Mouse (Mus musculus): Measurements from ENCODE around the gene Hist1h2ad.
"Not testable (repeated sequence)": the region's sequence is repeated elsewhere in the genome, so short reads cannot be mapped to it uniquely, and the experiment has no call there.

The Hist1h2ad gene

DNA sequence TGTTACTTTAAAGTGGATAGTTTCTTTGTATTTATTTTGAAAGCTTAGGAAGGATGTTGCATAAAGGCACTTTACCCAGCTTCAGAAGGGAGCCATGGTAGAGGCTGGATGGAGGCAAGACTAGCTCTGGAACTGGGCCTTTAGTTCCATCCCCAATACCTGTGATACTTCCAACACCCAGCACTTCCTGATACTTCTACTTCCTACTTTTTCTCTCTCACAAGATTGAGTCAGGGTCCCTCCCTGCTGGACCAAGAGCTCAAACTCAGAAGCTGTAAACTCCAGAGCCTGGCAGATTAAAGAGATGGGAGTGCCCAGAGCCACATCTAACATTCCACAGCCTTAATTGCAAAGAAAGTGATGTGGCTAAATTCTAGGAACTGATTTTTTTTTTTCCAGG, 10.2 kb downstream of the Hist1h2ad start:
- peak; percentile 56 for DNase-seq (ENCODE audit: low spot score)

DNA sequence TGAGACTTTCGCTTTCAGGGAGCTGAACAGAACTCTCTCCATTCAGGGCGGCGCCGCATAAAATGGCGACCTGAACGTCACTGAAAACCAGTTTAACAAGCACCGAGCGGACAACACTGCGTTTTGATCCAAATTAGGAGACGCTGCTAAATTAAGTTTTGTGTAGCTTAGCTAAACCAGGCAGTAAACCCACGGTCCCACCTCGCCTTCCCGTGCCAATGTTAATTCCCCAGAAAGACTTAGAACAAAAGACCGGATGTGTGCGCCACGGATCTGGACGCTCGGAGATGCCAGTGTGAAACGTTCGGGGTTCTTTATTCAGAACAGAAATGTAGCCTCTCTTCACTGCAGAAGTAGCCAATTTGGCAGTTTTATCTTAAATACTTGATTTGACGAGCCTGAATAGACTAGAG, 10.9 kb downstream of the Hist1h2ad start:
- DNase-seq (ENCODE audit: low spot score), result peak; percentile 85

DNA sequence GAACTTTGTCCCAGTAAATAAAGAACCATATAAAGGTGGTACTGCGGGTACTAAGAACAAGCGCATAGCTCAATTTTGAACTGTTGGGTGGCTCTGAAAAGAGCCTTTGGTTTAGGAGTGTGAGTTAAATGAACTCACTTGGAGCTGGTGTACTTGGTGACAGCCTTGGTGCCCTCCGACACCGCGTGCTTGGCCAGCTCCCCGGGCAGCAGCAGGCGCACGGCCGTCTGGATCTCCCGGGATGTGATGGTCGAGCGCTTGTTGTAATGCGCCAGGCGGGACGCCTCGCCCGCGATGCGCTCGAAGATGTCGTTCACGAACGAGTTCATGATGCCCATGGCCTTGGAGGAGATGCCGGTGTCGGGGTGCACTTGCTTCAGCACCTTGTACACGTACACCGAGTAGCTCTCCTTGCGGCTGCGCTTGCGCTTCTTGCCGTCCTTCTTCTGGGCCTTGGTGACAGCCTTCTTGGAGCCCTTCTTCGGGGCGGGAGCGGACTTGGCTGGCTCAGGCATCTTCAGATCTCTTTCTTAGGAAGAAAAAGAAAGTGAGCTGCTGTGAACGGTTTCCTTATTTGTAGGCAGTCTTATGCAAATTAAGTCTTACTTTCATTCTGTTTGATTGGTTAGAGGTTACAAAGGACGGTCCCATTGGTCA, 11.4 kb downstream of the Hist1h2ad start:
- DNase-seq (ENCODE audit: low spot score), result peak; percentile 97

DNA sequence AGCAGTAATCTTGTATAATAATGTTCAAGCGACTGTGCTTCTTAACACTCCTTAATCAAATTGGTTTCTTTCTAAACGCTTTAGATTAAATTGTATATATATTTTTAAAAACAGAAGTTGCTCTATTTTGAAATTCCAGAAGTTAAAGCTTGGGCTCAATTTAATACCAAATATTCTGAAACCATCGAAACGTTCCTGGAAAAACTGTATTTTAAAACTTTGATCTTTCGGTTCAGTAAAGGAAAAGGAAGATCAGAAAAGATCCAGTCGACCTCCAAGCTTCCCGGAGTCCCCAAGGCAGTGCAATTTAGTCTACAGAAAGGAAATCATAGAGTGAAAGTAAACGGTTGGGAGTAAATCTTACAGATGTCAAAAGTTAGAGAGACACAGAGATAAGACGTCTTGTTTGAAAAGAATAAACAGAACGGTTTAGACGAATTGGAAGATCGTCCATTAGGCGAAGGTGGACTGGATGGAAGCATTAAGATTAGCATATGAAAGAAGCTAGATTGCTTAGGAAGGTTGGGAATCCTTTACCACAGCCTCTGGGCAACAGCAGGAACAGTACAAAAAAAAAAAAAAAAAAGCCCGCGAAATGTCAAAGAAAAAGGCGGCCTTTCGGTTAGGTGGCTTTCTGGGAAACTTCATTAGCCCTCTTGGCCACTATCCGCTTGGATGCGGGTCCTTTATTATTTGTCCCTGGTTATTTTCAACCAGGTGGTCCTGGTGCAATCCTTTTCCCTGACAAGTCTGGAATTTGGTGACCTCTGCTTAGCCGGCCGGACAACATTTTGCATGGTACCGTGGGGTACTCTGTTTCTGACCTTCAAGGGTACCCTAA, 12.1 kb downstream of the Hist1h2ad start:
- peak; percentile 63 for DNase-seq (ENCODE audit: low spot score)

DNA sequence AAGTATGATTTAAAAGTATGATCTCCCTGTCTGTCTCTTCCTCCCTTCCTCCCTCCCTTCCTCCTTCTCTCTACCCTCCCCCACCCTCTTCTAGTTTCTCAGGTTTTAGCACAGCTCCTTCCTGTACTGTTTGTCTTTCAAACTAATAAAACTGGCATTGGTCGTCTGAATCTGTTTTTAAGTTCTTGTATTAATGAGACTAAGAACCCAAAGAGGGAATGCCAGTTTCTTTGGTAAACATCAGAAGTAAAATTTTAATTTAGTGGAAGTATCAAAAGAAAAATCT, 12.7 kb downstream of the Hist1h2ad start:
- peak; percentile 69 for DNase-seq (ENCODE audit: low spot score)

DNA sequence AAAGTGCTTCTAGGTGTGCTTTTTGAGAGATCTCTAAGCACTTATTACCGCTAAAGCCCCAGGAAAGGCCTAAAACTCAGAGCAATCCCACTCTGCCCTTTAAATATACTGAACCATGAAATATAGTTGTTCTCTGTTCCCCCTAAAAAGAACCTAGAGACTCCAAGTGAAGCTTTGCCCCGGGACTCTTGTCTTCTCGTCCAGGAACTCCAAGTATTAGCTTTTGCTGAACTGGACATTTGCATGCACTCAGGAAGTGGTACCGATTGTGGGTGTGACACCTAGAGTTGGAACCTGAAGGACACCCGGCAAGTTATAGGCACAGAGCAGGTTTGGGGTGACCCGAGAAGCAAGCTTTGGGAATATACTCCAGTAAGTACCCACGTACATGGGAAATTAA, 17.0 kb downstream of the Hist1h2ad start:
- no peak for DNase-seq (ENCODE audit: low spot score)

DNA sequence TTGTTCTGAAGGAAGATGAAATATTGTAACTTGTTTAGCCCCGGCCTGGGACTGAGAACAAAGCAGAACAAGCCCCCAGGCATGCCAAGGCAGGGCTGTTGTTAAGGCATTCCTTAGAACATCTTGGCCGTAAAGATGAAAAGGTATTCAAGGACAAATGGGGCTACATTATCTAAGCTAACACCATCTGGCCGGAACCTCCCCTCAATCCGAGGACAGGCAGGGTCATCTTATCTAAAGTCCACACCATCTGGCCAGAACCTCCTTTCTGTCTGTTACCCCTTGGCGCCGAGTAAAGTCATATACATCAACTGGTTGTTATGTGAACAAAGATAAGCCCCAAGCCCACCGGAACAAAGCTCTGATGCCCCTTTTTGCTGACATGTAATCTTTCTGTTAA, 17.7 kb downstream of the Hist1h2ad start:
- not testable (repeated sequence) for DNase-seq (ENCODE audit: low spot score)

DNA sequence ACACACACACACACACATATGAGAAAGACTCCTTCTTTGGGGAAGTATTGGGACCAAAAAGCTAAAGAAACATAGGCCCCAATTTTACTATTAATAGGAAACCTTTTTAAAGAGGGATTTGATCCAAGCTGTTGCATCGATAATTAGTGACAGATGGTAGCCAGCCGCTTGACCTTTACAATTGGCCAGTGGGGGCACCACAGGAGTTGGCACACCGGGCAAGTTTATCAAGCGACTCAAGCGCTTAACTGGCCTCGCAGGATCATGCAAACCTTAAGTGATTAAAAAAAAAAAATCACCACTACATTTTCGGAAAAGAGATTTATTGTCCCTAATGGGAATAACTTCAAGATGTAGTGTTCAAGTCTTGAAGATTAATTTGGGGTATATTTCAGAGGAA, 18.4 kb downstream of the Hist1h2ad start:
- no peak for DNase-seq (ENCODE audit: low spot score)

DNA sequence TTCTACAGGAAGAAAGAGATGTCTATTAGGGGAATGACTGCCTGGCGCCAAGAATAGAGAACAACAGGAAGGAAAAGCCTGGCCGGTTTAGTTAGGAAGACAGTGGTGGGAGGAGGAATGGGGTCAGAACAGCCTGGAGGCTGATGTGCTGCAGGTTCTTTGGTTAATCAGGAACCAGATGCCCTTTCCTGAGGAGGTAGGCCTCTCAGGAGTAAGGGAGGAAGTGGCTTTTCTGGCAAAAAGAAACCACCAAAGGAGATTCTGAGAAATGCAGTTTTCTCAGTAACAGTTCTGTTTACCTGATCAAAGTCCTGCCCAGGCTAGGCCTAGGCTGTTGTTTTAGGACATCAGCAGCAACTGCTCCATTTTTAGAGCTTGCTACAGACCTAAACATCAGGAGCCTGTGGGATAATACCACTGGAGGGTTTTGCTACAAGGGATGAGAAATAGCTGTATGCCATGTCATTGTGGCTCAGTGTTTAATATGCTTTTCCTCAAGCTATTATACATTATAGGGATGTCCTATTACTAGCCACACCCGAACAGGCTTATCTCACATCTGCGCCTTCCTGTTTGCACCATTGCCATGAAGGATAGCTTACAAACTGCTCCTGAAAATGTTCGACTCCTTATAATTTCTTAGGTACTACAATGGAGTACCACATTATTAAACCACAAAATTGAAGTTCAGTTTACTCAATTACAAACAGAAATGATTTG, 19.0 kb downstream of the Hist1h2ad start:
- no peak for DNase-seq (ENCODE audit: low spot score)

DNA sequence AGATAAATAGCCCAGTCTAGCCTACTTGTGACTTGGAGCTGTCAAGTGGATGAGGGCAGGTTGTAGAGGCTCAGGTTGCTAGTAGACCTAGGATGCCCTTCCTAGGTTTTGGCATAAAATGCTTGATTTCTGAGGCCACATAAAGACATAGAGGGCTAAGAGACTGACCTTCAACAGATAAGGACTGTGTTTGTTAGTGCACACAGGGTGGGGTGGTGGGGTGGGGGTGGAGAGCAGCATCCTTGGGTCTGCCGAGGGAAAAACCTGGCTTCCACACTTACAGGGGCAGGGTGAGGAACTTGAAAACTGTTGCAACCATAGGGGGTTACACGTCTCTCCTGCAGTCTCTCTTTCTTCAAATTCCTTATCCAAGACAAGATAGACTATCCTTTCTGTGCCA, 21.0 kb downstream of the Hist1h2ad start:
- no peak for DNase-seq (ENCODE audit: low spot score)

DNA sequence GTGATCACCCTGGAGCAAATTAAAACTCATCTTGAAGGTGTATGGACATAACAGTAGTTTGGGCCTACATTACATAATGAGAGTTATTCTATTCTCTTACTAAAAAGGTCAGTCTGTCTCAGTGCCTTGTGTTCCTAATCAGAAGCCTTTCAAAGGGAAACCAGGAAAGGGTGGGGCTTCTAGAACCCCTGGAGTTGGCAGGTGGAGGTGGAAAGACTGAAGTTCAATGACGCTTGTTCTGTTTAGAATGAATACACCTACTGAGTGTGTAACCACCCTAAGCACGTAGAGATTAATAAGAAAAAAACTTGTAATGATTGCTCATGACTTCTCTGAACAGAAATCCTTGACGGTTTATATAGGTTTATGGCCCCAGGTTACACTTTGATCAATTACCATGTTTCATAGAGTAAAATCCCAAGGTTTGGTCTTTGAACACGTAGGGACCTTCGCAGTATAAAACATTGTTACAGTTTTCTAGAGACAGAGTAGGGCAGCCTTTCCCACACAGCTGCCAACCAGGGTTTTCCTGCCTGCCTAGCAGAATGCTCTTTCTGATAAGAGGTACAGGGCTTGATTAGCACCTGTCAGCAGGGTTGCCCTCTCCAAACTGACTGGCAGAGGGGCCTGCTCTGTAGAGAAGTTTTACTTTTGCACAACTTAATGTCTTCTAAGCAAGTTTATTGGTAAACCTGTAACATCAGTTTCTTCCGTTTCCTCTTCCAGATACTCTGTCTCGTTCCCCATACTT, 21.6 kb downstream of the Hist1h2ad start:
- DNase-seq (ENCODE audit: low spot score), result no peak

DNA sequence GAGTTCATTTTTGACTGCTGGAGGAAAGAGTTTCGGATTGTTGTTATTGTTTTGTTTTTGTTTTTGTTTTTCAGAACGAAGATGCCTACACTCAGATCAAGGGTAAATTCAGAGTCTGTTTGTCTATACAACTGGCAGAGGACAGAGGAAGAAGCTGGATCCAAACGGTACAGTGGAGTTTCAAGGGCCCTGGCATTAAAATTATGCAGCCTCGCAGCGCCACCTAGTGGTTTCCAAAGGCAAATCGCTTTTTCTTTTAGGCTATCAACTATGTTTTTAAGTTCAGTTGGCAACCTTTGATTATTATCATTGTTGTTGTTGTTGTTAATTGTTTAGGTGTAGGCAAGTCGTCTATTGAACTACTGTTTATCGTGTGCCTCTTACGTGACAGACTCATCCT, 23.8 kb downstream of the Hist1h2ad start:
- peak; percentile 88 for DNase-seq (ENCODE audit: low spot score)

DNA sequence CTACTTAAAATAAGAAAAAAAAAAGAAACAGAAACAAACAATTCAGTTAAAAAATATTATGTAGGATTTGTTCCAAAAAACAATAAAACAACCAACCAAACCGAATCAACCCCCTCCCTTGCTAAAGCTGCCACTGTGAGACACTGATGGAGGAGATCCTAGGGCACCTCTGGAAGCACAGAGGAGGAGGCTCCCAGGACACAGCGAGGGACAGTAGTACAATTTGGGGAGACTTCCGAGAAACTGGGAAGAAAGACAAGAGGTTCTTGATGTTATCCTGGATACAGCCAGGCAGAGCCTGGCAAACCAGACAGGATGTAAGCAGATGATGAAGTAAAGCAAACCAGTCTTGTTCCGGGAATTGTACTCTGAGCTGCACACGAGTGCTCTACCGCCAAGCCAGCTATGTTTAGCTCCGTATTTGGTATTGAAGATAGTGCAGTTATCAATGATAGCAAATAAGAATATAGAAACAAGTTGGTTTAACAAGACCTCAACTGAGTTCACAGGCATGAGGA, 29.1 kb downstream of the Hist1h2ad start:
- DNase-seq (ENCODE audit: low spot score), result no peak

DNA sequence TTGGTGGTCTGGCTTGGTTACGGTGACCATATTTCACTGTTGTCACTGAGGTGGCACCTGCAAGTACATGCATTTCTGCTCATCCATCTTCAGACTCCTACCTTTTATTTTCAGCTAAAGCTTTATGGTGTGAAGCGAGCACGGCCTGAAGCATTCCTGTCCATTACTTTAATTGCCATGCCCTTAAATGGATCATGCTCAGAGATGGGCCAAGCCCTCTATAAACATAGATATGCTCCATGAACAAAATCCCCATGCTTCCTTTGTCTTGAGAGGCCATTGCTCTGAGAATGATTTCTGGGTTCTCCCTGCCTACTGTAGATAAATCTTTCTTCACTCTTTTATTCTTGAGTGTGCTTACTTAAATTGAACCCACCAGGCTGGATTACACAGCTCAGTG, 30.3 kb downstream of the Hist1h2ad start:
- DNase-seq (ENCODE audit: low spot score), result no peak

DNA sequence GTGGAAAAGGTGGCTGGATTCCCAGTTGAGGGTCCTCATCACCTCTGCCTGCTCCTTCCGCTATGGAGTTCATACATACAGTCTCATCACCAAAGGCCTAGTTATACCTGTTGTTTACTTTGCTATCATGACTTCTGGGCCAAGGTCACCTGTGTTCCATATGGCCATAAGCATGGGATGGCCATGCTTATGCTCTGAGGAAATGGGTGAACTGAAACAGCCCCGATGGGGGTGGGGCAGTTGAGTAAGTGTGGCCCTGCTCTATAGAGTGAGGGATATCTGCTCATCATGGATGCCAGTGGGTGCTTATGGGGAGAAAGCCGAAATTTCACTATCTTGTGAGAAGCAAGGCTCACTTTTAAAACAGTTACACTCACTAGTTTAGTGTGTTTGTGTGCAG, 30.9 kb downstream of the Hist1h2ad start:
- no peak for DNase-seq (ENCODE audit: low spot score)

DNA sequence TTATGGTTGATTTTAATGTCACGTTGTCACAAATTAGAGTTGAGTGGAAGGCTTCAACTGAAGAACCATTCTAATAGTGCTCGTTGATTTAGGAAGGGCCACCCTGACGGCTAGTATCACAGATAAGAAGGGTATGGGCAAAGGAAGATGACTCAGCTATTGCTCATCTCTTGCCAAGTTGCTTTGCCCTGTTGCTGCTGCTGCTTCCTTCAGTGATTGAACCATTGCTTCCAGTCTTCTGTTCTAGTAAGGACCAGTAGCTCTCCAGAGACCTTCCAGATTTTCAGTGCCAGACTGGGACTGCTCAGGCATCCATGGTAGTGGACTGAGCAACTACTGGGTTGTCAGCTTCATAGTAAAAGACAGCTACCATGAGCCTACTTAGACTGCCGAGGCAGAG, 35.0 kb downstream of the Hist1h2ad start:
- no peak for DNase-seq (ENCODE audit: low spot score)

DNA sequence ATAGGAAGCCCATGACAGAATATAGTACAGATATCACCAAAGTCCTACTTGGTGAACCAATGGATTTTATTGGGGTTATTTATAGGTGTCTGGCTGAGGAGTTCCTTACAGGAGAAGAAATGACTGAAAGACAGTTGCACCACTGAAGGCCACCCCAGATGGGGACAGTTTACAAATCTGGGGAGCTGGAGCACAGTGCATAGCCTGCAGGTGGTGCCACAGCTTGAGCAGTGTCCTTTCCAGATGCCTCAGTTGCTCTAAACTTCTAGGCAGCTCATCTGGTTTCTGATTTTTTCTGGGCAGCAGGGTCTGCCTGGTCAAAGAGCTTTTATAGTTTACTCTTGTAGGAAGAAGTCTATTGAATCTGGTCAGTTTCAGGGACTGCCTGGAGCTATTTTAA, 35.7 kb downstream of the Hist1h2ad start:
- DNase-seq (ENCODE audit: low spot score), result no peak

DNA sequence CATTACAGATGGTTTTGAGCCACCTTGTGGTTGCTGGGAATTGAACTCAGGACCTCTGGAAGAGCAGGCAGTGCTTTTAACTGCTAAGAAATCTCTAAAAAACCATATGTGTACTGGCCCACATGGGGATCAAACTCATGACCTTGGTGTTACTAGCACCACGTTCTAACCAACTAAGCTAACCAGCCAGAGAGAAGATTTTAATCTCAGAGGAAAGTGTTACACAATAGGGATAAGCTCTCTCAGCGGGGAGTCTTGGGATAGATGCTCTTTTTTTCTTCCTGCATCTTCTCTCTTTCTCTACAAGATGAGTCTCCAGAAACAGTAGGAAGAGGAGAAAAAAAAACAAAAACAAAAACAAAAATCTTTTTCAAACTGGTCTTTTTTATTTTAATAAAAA, 36.2 kb downstream of the Hist1h2ad start:
- no peak for DNase-seq (ENCODE audit: low spot score)

DNA sequence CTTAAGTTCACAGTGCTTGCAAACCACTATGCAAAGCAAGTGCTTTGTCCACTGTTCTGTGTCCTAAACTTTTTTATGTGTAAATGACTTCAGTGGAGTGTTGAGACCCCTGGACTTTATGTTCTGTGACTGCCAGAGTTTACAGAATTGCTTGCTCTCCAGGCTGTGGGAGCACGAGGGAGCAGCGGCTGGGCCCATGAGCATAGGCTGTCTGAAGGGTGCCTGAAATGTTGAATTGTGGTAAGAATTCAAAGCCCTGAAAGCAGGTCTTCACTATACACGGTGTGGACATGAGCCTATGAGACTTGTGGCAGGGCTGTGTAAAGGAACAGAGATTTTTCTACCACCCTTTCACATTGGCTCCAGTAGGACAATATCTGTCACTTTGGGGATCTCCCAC, 37.5 kb downstream of the Hist1h2ad start:
- DNase-seq (ENCODE audit: low spot score), result no peak

DNA sequence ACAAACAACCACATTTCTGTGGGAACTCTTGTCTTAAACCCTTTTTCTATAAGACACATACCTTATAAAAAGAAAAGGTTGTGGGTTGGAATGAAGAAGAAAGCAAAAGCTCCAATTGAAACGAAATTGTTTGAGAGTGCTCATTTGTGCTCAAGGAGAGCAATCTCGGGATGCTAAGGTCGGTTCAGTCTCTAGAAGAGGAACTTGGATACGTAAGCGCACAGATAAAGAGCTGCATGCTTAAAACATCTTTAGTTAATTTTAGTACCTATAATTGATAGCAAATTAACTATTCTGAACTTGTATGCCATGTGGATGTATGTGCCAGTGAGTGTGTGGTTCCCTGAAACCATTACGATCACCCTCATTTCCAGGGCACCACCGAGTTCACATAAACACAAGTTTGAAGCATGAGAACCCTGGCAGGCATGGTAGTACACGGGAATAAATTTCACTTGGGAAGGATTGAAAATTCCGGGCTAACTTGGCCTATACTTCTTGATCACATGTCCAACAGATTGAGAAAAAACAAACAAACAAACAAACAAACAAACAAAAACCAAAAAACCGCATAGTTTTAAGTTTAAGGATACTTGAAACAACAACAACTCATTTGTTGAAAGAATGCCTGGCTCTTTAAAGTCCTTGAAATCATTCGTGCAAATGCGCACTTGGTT, 46.0 kb downstream of the Hist1h2ad start:
- peak; percentile 39 for DNase-seq (ENCODE audit: low spot score)

DNA sequence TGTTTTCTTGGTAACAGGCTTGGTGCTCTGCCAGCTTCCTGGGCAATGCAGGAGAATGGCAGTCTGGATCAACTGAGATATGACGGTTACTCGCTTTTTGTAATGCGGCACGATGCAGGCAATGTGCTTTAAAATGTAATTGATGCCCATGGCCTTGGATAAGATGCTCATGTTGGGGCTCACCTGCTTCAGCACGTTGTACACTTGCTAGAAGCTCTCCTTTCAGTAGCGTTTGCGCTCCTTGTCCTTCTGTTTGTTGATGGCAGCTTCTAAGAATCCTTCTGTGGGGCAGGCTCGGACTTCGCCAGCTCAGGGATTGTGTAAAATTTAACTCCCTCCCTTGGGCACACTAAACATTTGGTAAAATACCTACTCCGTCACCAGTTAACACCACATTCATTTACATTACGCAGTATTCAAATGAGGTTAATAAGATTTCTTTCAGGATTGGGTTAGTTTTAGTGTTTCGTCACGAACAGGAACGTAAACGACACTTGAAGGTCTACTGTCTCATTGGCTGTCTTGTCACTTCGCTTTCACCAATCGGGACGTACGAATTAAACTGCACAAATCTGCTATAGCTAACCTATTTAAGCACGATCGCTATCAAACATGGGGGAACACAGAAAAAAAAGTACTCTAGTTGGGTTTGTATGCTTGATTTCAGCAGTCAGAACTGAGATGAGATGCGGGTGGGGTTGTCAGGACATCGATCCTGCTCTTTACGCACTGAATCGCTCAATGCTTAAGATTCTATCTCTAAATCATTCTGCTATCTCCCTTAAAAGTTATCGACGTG, 46.8 kb downstream of the Hist1h2ad start, which contains the start of gene Hist1h2be:
Hist1h2be (minus strand) TSS at position 392 of the 799 bp plus-strand sequence.
- DNase-seq (ENCODE audit: low spot score), result peak; percentile 95

All from embryo, embryonic 10.5 days (tissue).